Mouse (Mus musculus) E14TG2a.4 (cell line): ENCODE measurements around the gene Dhx37.
A peak's percentile ranks its signal among the peaks of the same experiment; 100 is the strongest.

Source experiments
- CTCF ChIP-seq: conservative IDR thresholded peaks from 2 replicates; pipeline ENCODE4 v1.5.1; 2014; ENCODE audit warnings: low read length
- NANOG ChIP-seq: IDR thresholded peaks from 2 replicates; pipeline ENCODE4 v1.6.1; 2014; ENCODE audit warnings: borderline replicate concordance, low read length, mixed read lengths
- POU5F1 ChIP-seq: IDR thresholded peaks from 2 replicates; pipeline ENCODE4 v1.6.1; 2014; ENCODE audit warnings: low read length, borderline replicate concordance

DNA sequence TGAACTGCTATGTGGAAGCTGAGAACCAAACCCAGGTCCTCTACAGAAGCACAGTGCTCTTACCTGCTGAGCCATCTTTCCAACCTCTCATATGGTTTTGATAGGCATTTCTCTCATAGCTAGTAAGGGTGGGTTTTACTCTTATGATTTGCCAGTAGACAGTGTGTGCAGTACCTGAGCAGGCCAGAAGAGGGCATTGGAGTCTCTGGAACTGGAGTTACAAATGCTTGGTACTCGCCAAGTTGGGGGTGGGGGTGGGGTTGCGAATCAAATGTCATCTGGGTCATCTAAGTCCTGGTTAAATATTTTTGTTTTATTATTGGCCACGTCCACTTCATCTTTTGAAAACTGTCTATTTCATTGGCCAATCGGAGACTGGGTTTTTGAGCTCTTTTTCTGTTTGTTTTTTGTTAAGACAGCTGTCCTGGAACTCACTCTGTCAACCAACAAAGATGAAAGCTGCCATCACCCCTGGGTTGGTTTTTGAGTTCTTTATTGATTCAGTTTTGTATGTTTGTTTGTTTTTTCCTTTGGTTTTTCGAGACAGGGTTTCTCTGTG lies 21.9 kb downstream of the Dhx37 start:
- TF ChIP-seq CTCF (peak; percentile 79), POU5F1 (no peak), NANOG (no peak)
